Mouse (Mus musculus): Measurements from ENCODE around the gene Lamb3. TPM values are rescaled to one million over a fixed set of nuclear protein-coding genes. Genes with fewer than 3 reads are reported as not detected.

The Lamb3 gene
- polyA plus RNA-seq, 1 experiment from 2014 or later: 43.9 TPM

GRCm38 (mm10) chr1:193289076-193289475 is 81.6 kb downstream of the Lamb3 start:
- Histone ChIP-seq H3K4me1 (0 out of 2 replicates have a peak, but pooled peaks cover 3% of the 10 kb centered on the region), H3K4me2 (no peak overlapping the region), H3K27me3 (no peaks in the 10 kb centered on the region), H3K9ac (no peak overlapping the region), H3K27ac (no peak overlapping the region), H3K4me3 (no peak overlapping the region), H3K36me3 (no peaks in the 10 kb centered on the region), H3K9me3 (no peaks in the 10 kb centered on the region)
- 84% methylated on average over 3 of the region's 3 CpGs for WGBS
- no peak for ATAC-seq (ENCODE audit: borderline replicate concordance, extremely low read depth, low FRiP score, low TSS enrichment)

GRCm38 (mm10) chr1:193289914-193290313 is 82.4 kb downstream of the Lamb3 start:
- Histone ChIP-seq H3K9ac (no peak overlapping the region), H3K9me3 (no peaks in the 10 kb centered on the region), H3K27ac (no peak overlapping the region), H3K4me2 (no peak overlapping the region), H3K36me3 (no peaks in the 10 kb centered on the region), H3K4me1 (0 out of 2 replicates have a peak, but pooled peaks cover 3% of the 10 kb centered on the region), H3K27me3 (no peaks in the 10 kb centered on the region), H3K4me3 (no peak overlapping the region)
- ATAC-seq (ENCODE audit: borderline replicate concordance, extremely low read depth, low FRiP score, low TSS enrichment): no peak
- WGBS: 85% methylated on average over 5 of the region's 5 CpGs

DNA sequence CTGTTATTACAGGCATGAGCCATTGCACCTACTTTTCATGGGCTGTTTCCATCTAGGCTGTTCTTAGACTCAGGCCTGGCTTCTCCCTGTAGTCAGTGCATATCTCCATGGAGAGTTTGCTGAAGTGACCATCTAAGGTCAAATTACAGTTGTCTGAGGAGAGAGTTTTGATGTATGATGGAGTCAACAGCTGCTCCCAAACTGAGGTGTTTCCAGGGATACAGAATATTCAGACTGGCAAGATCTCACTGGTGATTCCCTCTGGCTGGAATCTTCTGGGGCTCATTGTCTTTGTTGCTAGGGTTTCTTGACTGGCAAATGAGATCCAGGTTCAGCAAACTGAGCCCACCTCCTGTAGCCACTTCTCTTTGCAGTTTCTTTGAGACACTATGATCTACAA is 83.2 kb downstream of the Lamb3 start:
- H3K27ac ChIP-seq: no peak overlapping the region
- no peaks in the 10 kb centered on the region for H3K9me3 ChIP-seq
- no peak overlapping the region for H3K4me2 ChIP-seq
- 0 out of 2 replicates have a peak, but pooled peaks cover 3% of the 10 kb centered on the region for H3K4me1 ChIP-seq
- no peak overlapping the region for H3K9ac ChIP-seq
- H3K27me3 ChIP-seq: no peaks in the 10 kb centered on the region
- H3K36me3 ChIP-seq: no peaks in the 10 kb centered on the region
- no peak for ATAC-seq (ENCODE audit: borderline replicate concordance, extremely low read depth, low FRiP score, low TSS enrichment)
- no peak overlapping the region for H3K4me3 ChIP-seq

DNA sequence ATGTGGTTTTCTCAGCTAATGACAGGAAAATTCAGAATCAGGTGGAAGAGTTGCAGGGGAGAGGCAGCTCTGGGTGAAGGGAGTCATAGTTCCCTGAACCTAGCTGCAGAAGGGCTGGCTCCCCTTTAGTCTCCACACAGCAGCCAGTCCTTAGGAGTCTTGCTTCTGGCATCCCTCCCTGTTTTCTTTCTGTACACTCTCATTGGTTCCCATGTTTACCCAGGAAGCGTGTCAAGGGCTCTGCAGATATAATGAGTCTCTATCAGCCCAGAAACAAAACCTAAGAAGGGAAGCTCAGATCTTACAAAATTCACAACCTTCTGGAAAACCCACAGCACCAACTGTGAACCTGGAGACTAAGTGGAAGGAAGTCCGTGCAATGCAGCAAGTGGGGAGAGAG is 85.5 kb downstream of the Lamb3 start:
- H3K27me3 ChIP-seq: no peaks in the 10 kb centered on the region
- WGBS: 26% methylated on average over 2 of the region's 2 CpGs
- no peak overlapping the region for H3K4me3 ChIP-seq
- no peak for ATAC-seq (ENCODE audit: borderline replicate concordance, extremely low read depth, low FRiP score, low TSS enrichment)
- no peak overlapping the region for H3K4me2 ChIP-seq
- 0 out of 2 replicates have a peak, but pooled peaks cover 3% of the 10 kb centered on the region for H3K4me1 ChIP-seq
- no peaks in the 10 kb centered on the region for H3K36me3 ChIP-seq
- no peaks in the 10 kb centered on the region for H3K9me3 ChIP-seq
- H3K27ac ChIP-seq: no peak overlapping the region
- H3K9ac ChIP-seq: no peak overlapping the region

DNA sequence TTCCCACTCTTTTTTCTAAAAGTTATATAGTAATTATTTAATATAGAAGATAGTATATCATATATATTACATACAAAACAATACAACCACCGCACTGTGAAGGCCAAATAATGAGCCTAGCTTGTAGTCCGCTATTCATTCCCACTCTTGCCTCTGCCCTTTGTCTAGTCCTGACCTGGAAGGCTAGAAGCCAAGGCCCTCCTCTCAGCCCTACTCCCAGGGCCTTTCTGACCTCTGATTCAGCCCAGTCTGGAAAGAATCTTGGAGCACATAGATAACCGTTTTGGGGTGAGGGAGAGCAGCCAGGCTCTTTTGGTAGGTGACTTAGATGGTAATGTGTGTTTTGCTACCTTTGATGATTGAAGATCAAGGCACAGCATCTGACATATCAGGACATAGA is 86.4 kb downstream of the Lamb3 start:
- H3K4me3 ChIP-seq: no peak overlapping the region
- no peaks in the 10 kb centered on the region for H3K9me3 ChIP-seq
- H3K27me3 ChIP-seq: no peaks in the 10 kb centered on the region
- 64% methylated on average over 3 of the region's 3 CpGs for WGBS
- no peak overlapping the region for H3K27ac ChIP-seq
- no peak overlapping the region for H3K4me2 ChIP-seq
- H3K36me3 ChIP-seq: no peaks in the 10 kb centered on the region
- H3K4me1 ChIP-seq: 0 out of 2 replicates have a peak, but pooled peaks cover 3% of the 10 kb centered on the region
- ATAC-seq (ENCODE audit: borderline replicate concordance, extremely low read depth, low FRiP score, low TSS enrichment): no peak
- no peak overlapping the region for H3K9ac ChIP-seq

- 78% methylated on average over 5 of the region's 5 CpGs for WGBS
- Histone ChIP-seq H3K4me2 (no peak overlapping the region), H3K36me3 (no peaks in the 10 kb centered on the region), H3K9ac (no peak overlapping the region), H3K4me3 (no peak overlapping the region), H3K4me1 (peaks cover 12% of the 10 kb centered on the region), H3K27ac (no peak overlapping the region), H3K9me3 (no peaks in the 10 kb centered on the region), H3K27me3 (no peaks in the 10 kb centered on the region)
- ATAC-seq (ENCODE audit: borderline replicate concordance, extremely low read depth, low FRiP score, low TSS enrichment): no peak
Observed at GRCm38 (mm10) chr1:193295920-193296319, 88.4 kb downstream of the Lamb3 start.

GRCm38 (mm10) chr1:193298141-193298765 is 90.8 kb downstream of the Lamb3 start:
- no peaks in the 10 kb centered on the region for H3K9me3 ChIP-seq
- H3K27me3 ChIP-seq: no peaks in the 10 kb centered on the region
- peaks cover 19% of the 10 kb centered on the region for H3K4me1 ChIP-seq
- 84% methylated on average over 3 of the region's 3 CpGs for WGBS
- H3K4me3 ChIP-seq: no peak overlapping the region
- no peak overlapping the region for H3K9ac ChIP-seq
- no peak for ATAC-seq (ENCODE audit: borderline replicate concordance, extremely low read depth, low FRiP score, low TSS enrichment)
- no peak overlapping the region for H3K27ac ChIP-seq
- no peaks in the 10 kb centered on the region for H3K36me3 ChIP-seq
- no peak overlapping the region for H3K4me2 ChIP-seq

GRCm38 (mm10) chr1:193299995-193300394 is 92.5 kb downstream of the Lamb3 start:
- Histone ChIP-seq H3K9ac (no peak overlapping the region), H3K27me3 (no peaks in the 10 kb centered on the region), H3K36me3 (no peaks in the 10 kb centered on the region), H3K9me3 (no peaks in the 10 kb centered on the region), H3K27ac (0 out of 2 replicates have a peak overlapping the region, but pooled peaks have one; percentile 89), H3K4me3 (no peak overlapping the region), H3K4me2 (no peak overlapping the region), H3K4me1 (peaks cover 19% of the 10 kb centered on the region)
- no peak for ATAC-seq (ENCODE audit: borderline replicate concordance, extremely low read depth, low FRiP score, low TSS enrichment)
- 64% methylated on average over 1 of the region's 1 CpGs for WGBS

- H3K27me3 ChIP-seq: no peaks in the 10 kb centered on the region
- peak overlapping the region; percentile 89 for H3K27ac ChIP-seq
- 0 out of 2 replicates have a peak overlapping the region, but pooled peaks have one; percentile 22 for H3K9ac ChIP-seq
- H3K4me3 ChIP-seq: peak overlapping the region; percentile 29
- WGBS: 46% methylated on average over 6 of the region's 6 CpGs
- peak; percentile 86 for ATAC-seq (ENCODE audit: borderline replicate concordance, extremely low read depth, low FRiP score, low TSS enrichment)
- H3K9me3 ChIP-seq: no peaks in the 10 kb centered on the region
- H3K4me1 ChIP-seq: peaks cover 19% of the 10 kb centered on the region
- H3K36me3 ChIP-seq: no peaks in the 10 kb centered on the region
- peak overlapping the region; percentile 50 for H3K4me2 ChIP-seq
Observed at GRCm38 (mm10) chr1:193301216-193302092, 94.0 kb downstream of the Lamb3 start.

DNA sequence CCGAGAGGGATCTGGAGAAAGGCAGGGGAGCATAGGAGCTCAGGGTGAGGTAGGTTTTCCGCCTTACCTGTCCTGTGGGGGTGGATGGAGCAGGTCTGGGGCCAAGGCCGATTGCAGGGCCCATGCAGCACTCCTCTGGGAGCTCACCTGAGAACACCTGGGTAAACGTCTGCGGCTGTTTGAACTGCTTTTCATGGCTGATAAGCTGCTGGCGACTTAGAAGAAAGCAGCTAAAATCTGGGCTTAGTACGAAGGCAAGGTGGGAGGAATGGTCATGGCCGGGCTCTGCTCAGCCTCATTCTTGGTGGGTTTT is 94.5 kb downstream of the Lamb3 start:
- H3K27ac ChIP-seq: peak overlapping the region; percentile 89
- ATAC-seq (ENCODE audit: borderline replicate concordance, extremely low read depth, low FRiP score, low TSS enrichment): peak; percentile 56; the same call in 1 of the 2 replicates
- peak overlapping the region; percentile 50 for H3K4me2 ChIP-seq
- WGBS: 33% methylated on average over 8 of the region's 8 CpGs
- peaks cover 19% of the 10 kb centered on the region for H3K4me1 ChIP-seq
- peak overlapping the region; percentile 22 for H3K9ac ChIP-seq
- no peaks in the 10 kb centered on the region for H3K36me3 ChIP-seq
- H3K27me3 ChIP-seq: no peaks in the 10 kb centered on the region
- peak overlapping the region; percentile 29 for H3K4me3 ChIP-seq
- no peaks in the 10 kb centered on the region for H3K9me3 ChIP-seq

DNA sequence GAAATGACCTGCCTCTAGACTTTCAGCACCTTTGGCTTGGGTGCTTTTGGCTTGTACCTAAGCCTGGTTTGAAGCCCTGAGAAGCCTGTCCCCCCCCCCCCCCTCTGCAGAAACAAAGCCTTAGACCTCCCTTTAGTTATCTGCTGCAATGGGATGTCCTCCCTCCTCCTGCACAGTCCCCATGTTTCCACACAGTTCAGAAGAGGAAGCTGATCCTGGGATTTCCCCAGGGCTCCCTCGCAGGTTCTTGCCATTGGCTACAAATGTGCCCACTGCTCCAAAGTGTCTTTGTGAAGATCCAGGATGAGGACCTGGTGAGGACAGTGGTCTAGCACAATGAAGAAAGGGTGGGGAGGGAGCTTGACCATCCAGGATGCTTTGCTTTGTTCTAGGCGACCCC is 95.6 kb downstream of the Lamb3 start:
- no peaks in the 10 kb centered on the region for H3K9me3 ChIP-seq
- no peak overlapping the region for H3K9ac ChIP-seq
- H3K27me3 ChIP-seq: no peaks in the 10 kb centered on the region
- no peak for ATAC-seq (ENCODE audit: borderline replicate concordance, extremely low read depth, low FRiP score, low TSS enrichment)
- H3K4me1 ChIP-seq: peaks cover 19% of the 10 kb centered on the region
- H3K27ac ChIP-seq: 0 out of 2 replicates have a peak overlapping the region, but pooled peaks have one; percentile 89
- WGBS: 59% methylated on average over 2 of the region's 2 CpGs
- H3K4me3 ChIP-seq: no peak overlapping the region
- H3K36me3 ChIP-seq: no peaks in the 10 kb centered on the region
- peak overlapping the region; percentile 50; the same call in 1 of the 2 replicates for H3K4me2 ChIP-seq

- no peak for ATAC-seq (ENCODE audit: borderline replicate concordance, extremely low read depth, low FRiP score, low TSS enrichment)
- H3K36me3 ChIP-seq: no peaks in the 10 kb centered on the region
- no peak overlapping the region for H3K27ac ChIP-seq
- no peaks in the 10 kb centered on the region for H3K27me3 ChIP-seq
- 45% methylated on average over 7 of the region's 7 CpGs for WGBS
- no peaks in the 10 kb centered on the region for H3K9me3 ChIP-seq
- peaks cover 17% of the 10 kb centered on the region for H3K4me1 ChIP-seq
- H3K9ac ChIP-seq: no peak overlapping the region
- no peak overlapping the region for H3K4me3 ChIP-seq
- no peak overlapping the region for H3K4me2 ChIP-seq
Observed at GRCm38 (mm10) chr1:193305386-193305785, 97.9 kb downstream of the Lamb3 start.

Data from lung, embryonic 15.5 days (tissue).